Mouse (Mus musculus): ENCODE data around the gene Sidt2. TPM values are rescaled to one million over a fixed set of nuclear protein-coding genes. Genes with fewer than 3 reads are reported as not detected.

The Sidt2 gene
- 24.5 and 30.9 TPM in 2 replicates for polyA plus RNA-seq (2014; fragmentation: Nextera tagmentation; extraction: Ambion mirVana)

DNA sequence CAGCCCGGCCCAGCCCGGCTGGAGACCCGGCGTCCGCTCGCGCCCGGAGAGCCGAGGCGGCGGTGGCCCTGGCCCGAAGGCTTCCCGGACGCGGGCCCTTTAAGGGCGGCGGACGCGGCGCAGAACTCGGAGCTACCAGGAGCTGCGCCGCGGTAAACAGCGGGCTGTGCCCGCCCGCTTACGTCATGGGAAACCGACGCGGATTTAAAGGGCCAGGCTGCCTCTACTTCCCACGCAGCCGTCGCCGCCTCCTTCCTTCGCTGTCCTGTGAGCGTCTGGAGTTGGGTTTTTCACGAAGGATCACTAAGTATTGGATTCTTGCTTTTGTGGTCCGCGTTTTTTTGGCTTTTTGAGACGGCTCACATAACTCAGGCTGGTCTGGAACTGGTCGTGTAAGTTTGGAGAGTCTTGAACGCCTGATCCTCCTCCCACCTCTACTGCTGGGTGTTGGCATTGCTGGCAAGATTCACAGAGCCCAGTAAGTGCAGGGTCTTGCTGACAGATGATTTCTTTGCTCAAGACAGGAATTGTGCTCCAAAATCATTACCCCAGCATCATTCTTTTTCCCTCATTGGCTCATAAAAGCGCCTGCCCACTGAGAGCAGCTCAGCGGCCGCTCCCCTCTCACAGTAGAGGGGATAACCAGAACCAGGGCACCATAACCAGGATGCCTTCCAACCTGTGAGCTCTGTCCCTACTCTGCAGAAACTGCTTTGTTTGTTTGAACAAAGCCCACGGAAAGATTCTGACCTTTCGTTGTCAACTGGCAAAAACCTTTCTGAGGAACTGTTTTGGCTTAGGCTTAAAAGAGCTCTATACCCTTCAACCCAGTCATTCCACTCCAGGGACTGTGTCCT lies at the start of gene Sidt2:
TSS of gene Sidt2 (minus strand) at position 152 of the 857 bp plus-strand sequence.
- H3K4me3 ChIP-seq (ENCODE audit: low read depth, low read length): peak within 1 kb of the TSS; percentile 90
- peaks cover 20% of the 10 kb centered on the region for H3K36me3 ChIP-seq (ENCODE audit: control insufficient read depth, insufficient read depth, low read length)
- peak within 1 kb of the TSS; percentile 87 for H3K9ac ChIP-seq (ENCODE audit: low read length)
- DNase-seq (ENCODE audit: low spot score) (peak; percentile 95), ATAC-seq (peak; percentile 98)
- peak within 1 kb of the TSS; percentile 95 for H3K4me2 ChIP-seq (ENCODE audit: low read length)
- no peaks in the 10 kb centered on the region for H3K27me3 ChIP-seq (replicated peaks; ENCODE audit: control insufficient read depth, insufficient read depth, low read length)
- H3K27ac ChIP-seq (ENCODE audit: low read depth, low read length): peak within 1 kb of the TSS; percentile 78
- WGBS: under 1% methylated on average over 38 of the region's 48 CpGs
- H3K4me1 ChIP-seq (ENCODE audit: control insufficient read depth, insufficient read depth, low read length): peaks cover 13% of the 10 kb centered on the region
- no peaks in the 10 kb centered on the region for H3K9me3 ChIP-seq (replicated peaks; ENCODE audit: control insufficient read depth, low read length)

- Histone ChIP-seq H3K27ac (ENCODE audit: low read depth, low read length) (no peak overlapping the region), H3K9ac (ENCODE audit: low read length) (no peak overlapping the region), H3K36me3 (ENCODE audit: control insufficient read depth, insufficient read depth, low read length) (no peaks in the 10 kb centered on the region), H3K27me3 (replicated peaks; ENCODE audit: control insufficient read depth, insufficient read depth, low read length) (no peaks in the 10 kb centered on the region), H3K4me2 (ENCODE audit: low read length) (no peak overlapping the region), H3K4me3 (ENCODE audit: low read depth, low read length) (no peak overlapping the region), H3K4me1 (ENCODE audit: control insufficient read depth, insufficient read depth, low read length) (no peaks in the 10 kb centered on the region), H3K9me3 (replicated peaks; ENCODE audit: control insufficient read depth, low read length) (no peaks in the 10 kb centered on the region)
- WGBS: 63% methylated on average over 3 of the region's 3 CpGs
- ATAC-seq (no peak), DNase-seq (ENCODE audit: low spot score) (no peak)
These were observed 49.5 kb upstream of the Sidt2 start for GRCm38 (mm10) chr9:46004529-46004928.

DNA sequence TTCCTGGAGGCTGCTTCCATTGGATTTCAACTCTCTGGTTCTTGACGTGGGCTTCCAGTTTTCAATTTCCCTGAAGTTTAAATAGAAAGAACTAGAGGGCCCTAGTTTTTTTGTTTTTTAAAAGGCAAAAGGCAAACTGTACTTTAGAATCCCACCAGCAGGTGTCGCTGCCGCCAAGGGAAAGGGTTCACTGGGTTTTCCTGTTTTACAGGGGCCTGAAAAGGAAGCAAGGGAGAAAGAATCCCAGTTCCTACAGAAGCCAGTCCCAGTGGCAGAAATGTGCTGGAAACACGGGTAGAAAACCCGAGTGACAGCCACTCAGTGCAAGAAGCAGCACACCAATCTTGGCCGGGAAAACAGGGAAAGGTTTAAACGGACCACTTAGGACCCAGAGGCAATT lies 48.7 kb upstream of the Sidt2 start:
- ATAC-seq: peak; percentile 44; the same call in 1 of the 2 replicates
- Histone ChIP-seq H3K9me3 (replicated peaks; ENCODE audit: control insufficient read depth, low read length) (no peaks in the 10 kb centered on the region), H3K27ac (ENCODE audit: low read depth, low read length) (no peak overlapping the region), H3K27me3 (replicated peaks; ENCODE audit: control insufficient read depth, insufficient read depth, low read length) (no peaks in the 10 kb centered on the region), H3K4me2 (ENCODE audit: low read length) (no peak overlapping the region), H3K36me3 (ENCODE audit: control insufficient read depth, insufficient read depth, low read length) (no peaks in the 10 kb centered on the region), H3K4me3 (ENCODE audit: low read depth, low read length) (no peak overlapping the region), H3K9ac (ENCODE audit: low read length) (no peak overlapping the region), H3K4me1 (ENCODE audit: control insufficient read depth, insufficient read depth, low read length) (no peaks in the 10 kb centered on the region)
- peak; percentile 87 for DNase-seq (ENCODE audit: low spot score)
- WGBS: 10% methylated on average over 7 of the region's 7 CpGs

DNA sequence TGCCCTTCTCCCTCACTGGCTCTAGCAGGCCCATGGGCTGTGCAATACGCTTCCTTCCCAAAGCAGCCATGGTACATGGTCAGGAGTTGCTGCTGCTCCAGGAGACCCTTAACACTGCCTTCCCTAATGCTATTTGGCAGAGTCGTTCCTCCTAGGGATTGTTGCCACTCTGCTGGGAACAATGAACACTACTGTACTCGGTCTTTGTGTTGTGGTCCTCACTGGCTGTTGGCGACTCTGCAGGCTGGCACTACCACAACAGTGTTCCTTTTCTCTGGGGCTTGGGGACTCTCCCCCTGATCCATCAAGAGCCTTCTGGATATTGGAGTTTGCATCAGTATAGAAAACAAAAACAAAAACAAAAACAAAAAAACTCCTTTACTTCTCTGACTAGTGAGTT lies 44.0 kb upstream of the Sidt2 start:
- Histone ChIP-seq H3K4me3 (ENCODE audit: low read depth, low read length) (no peak overlapping the region), H3K9ac (ENCODE audit: low read length) (no peak overlapping the region), H3K36me3 (ENCODE audit: control insufficient read depth, insufficient read depth, low read length) (no peaks in the 10 kb centered on the region), H3K27ac (ENCODE audit: low read depth, low read length) (no peak overlapping the region), H3K4me1 (ENCODE audit: control insufficient read depth, insufficient read depth, low read length) (no peaks in the 10 kb centered on the region), H3K4me2 (ENCODE audit: low read length) (no peak overlapping the region), H3K27me3 (replicated peaks; ENCODE audit: control insufficient read depth, insufficient read depth, low read length) (no peaks in the 10 kb centered on the region), H3K9me3 (replicated peaks; ENCODE audit: control insufficient read depth, low read length) (no peaks in the 10 kb centered on the region)
- DNase-seq (ENCODE audit: low spot score) (no peak), ATAC-seq (no peak)
- 52% methylated on average over 4 of the region's 4 CpGs for WGBS

- ATAC-seq (peak; percentile 72), DNase-seq (ENCODE audit: low spot score) (peak; percentile 83)
- WGBS: 2% methylated on average over 4 of the region's 4 CpGs
These were observed 30.1 kb upstream of the Sidt2 start for GRCm38 (mm10) chr9:45985229-45985567.

DNA sequence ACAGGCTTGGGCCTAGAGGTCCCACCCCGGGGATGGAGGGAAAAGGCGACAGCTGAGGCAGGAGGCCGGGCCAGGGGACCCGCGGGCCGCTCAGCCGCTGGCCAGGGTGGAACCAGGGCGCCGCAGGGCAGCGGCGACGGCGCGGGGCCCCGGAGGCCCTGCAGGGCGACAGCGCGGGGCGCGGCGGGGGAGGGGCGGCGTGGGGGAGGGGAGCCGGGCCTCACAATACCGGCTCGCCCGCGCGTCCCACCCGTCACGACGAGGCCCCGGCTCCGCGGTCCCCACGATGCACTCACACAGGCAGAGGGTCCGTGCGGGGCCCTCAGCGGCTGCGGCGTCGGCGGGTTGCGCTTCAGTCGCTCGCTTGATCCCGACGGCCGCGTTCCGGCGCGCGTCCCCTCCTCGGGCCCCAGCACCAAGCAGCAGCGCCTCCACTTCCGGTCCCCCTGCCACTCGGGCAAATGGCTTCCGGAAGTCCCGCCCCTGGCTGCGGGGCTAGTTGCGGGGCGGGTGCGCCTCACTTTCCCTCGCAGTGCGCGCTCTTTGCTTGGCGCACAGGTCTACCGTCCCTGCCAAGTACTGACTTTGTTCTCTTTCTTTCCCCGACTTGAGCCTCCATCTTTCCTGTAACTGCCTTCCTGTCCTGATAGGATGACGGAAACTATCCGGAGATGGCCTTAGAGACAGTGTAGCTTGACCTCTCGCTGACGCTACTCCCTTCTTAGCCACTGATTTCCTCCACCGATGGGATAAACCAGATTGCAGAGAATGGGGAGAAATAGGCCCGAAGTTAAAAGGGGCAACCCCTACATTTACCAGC lies 29.6 kb upstream of the Sidt2 start:
- peak overlapping the region; percentile 99 for H3K4me3 ChIP-seq (ENCODE audit: low read depth, low read length)
- no peaks in the 10 kb centered on the region for H3K27me3 ChIP-seq (replicated peaks; ENCODE audit: control insufficient read depth, insufficient read depth, low read length)
- peak overlapping the region; percentile 95 for H3K9ac ChIP-seq (ENCODE audit: low read length)
- peak overlapping the region; percentile 84 for H3K4me2 ChIP-seq (ENCODE audit: low read length)
- peak overlapping the region; percentile 94 for H3K27ac ChIP-seq (ENCODE audit: low read depth, low read length)
- H3K36me3 ChIP-seq (ENCODE audit: control insufficient read depth, insufficient read depth, low read length): peaks cover 8% of the 10 kb centered on the region; the same call in 1 of the 2 replicates
- ATAC-seq (peak; percentile 96), DNase-seq (ENCODE audit: low spot score) (peak; percentile 97)
- no peaks in the 10 kb centered on the region for H3K9me3 ChIP-seq (replicated peaks; ENCODE audit: control insufficient read depth, low read length)
- H3K4me1 ChIP-seq (ENCODE audit: control insufficient read depth, insufficient read depth, low read length): peaks cover 17% of the 10 kb centered on the region
- under 1% methylated on average over 60 of the region's 76 CpGs for WGBS

More at GRCm38 (mm10) chr9:45985229-45985567, 30.1 kb upstream of the Sidt2 start:
- peak overlapping the region; percentile 99 for H3K4me3 ChIP-seq (ENCODE audit: low read depth, low read length)
- H3K9me3 ChIP-seq (replicated peaks; ENCODE audit: control insufficient read depth, low read length): no peaks in the 10 kb centered on the region
- H3K36me3 ChIP-seq (ENCODE audit: control insufficient read depth, insufficient read depth, low read length): peaks cover 8% of the 10 kb centered on the region; the same call in 1 of the 2 replicates
- peak overlapping the region; percentile 94 for H3K27ac ChIP-seq (ENCODE audit: low read depth, low read length)
- H3K27me3 ChIP-seq (replicated peaks; ENCODE audit: control insufficient read depth, insufficient read depth, low read length): no peaks in the 10 kb centered on the region
- H3K4me1 ChIP-seq (ENCODE audit: control insufficient read depth, insufficient read depth, low read length): peaks cover 17% of the 10 kb centered on the region
- peak overlapping the region; percentile 84 for H3K4me2 ChIP-seq (ENCODE audit: low read length)
- peak overlapping the region; percentile 95 for H3K9ac ChIP-seq (ENCODE audit: low read length)

DNA sequence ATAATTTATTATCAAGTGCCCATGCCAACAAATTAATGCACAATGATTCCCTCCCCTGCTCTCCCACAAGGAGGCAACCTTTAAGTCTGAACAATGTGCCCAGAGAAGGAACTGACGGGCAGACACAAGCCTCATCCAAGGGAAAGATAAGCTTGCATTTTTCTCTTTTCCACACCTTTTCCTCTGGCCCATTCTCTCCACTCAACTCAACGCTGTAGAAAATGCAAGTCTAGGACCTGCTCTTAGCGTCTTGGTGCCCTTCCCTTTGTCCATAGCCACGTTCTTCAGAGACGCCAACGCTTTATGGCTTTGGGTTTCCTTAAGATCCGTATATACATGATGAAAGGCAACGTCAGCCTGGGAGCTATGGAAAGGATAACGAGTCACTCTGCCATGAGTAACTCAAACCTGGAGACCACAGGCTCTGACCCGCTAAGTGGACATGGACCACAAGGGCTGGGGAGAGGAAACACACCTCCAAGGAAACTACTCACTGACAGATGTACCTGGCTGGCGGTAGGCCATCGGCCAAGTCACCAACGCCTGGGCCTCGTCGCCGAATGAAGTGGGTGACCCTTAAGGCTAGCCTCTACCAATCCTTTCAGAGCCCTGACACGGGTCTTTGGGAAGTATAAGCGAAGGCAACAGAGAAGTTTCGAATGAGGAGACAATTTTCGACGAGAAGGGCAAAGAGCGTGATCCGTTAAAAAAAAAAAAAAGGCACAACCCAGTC lies 28.8 kb upstream of the Sidt2 start:
- 2% methylated on average over 23 of the region's 23 CpGs for WGBS
- Histone ChIP-seq H3K9me3 (replicated peaks; ENCODE audit: control insufficient read depth, low read length) (no peaks in the 10 kb centered on the region), H3K36me3 (ENCODE audit: control insufficient read depth, insufficient read depth, low read length) (peaks cover 8% of the 10 kb centered on the region; the same call in 1 of the 2 replicates), H3K4me3 (ENCODE audit: low read depth, low read length) (peak overlapping the region; percentile 99), H3K4me1 (ENCODE audit: control insufficient read depth, insufficient read depth, low read length) (peaks cover 17% of the 10 kb centered on the region), H3K9ac (ENCODE audit: low read length) (peak overlapping the region; percentile 95), H3K4me2 (ENCODE audit: low read length) (peak overlapping the region; percentile 84), H3K27ac (ENCODE audit: low read depth, low read length) (peak overlapping the region; percentile 94), H3K27me3 (replicated peaks; ENCODE audit: control insufficient read depth, insufficient read depth, low read length) (no peaks in the 10 kb centered on the region)
- ATAC-seq (peak; percentile 5; the same call in 1 of the 2 replicates), DNase-seq (ENCODE audit: low spot score) (peak; percentile 30)

DNA sequence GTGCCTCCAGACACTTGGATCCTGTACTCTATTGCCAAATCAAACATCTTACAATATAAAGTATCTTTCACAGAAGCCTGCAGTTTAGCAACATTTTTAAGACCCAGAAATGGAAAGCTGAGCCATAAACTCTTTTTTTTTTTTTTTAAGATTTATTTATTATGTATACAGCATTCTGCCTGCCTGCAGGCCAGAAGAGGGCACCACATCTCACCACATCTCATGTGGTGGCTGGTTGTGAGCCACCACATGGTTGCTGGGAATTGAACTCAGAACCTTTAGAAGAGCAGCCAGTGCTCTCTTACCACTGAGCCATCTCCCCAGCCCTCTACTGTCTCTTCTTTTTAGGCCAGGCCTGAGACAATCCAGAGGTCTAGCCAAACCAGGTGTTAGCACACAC lies 26.3 kb upstream of the Sidt2 start:
- Histone ChIP-seq H3K4me3 (ENCODE audit: low read depth, low read length) (no peak overlapping the region), H3K9me3 (replicated peaks; ENCODE audit: control insufficient read depth, low read length) (no peaks in the 10 kb centered on the region), H3K27ac (ENCODE audit: low read depth, low read length) (no peak overlapping the region), H3K9ac (ENCODE audit: low read length) (no peak overlapping the region), H3K27me3 (replicated peaks; ENCODE audit: control insufficient read depth, insufficient read depth, low read length) (no peaks in the 10 kb centered on the region), H3K4me1 (ENCODE audit: control insufficient read depth, insufficient read depth, low read length) (peaks cover 17% of the 10 kb centered on the region), H3K4me2 (ENCODE audit: low read length) (no peak overlapping the region), H3K36me3 (ENCODE audit: control insufficient read depth, insufficient read depth, low read length) (peaks cover 18% of the 10 kb centered on the region)
- ATAC-seq (no peak), DNase-seq (ENCODE audit: low spot score) (no peak)

All from forebrain, embryonic 14.5 days (tissue).